Mouse (Mus musculus): ENCODE results near the gene Ube2s. TPM values are rescaled to one million over a fixed set of nuclear protein-coding genes. Genes with fewer than 3 reads are reported as not detected.

The Ube2s gene
- polyA plus RNA-seq, 1 experiment: 1,069 TPM

DNA sequence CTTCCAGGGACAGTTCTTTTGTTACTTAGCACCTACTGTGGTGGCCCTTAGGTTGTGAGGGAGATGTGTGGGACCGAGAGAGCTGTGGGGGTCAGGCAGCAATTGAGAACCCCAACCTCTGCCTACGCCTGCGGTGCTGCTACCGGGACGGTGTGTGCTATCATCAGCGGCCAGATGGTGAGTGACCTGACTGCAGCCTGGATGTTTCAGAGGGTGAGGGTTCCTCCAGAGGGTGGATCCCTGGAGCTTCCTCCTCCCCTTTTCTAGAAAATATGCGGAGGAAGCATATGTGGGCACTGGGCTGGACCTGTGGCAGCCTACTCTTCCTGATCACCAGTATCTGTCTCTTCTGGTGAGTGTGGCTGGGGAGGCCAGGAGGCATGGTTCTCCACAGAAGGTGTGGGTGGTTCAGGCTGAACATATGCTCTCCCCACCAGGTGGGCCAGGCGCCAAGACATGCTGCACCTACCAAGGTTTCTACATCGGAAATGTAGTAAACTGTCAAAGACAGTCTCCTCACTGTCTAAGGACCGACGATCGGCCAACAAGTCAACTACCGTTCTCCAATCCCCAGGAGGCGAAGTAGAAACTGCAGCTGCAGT lies 28.6 kb downstream of the Ube2s start:
- Histone ChIP-seq H3K4me1 (ENCODE audit: control insufficient read depth, insufficient read depth, low read length) (peaks cover 2% of the 10 kb centered on the region), H3K27me3 (ENCODE audit: control insufficient read depth, insufficient read depth, low read length) (no peaks in the 10 kb centered on the region), H3K27ac (ENCODE audit: control insufficient read depth, insufficient read depth, low read depth, low read length) (no peak overlapping the region), H3K4me3 (ENCODE audit: control insufficient read depth, low read depth, low read length) (peak overlapping the region; percentile 87), H3K36me3 (ENCODE audit: control insufficient read depth, insufficient read depth, low read length) (no peaks in the 10 kb centered on the region)
- TF ChIP-seq POLR2A (IDR thresholded peaks at IDR 0.05; ENCODE audit: control insufficient read depth, low read depth, low read length) (no peak), CTCF (IDR thresholded peaks at IDR 0.05; ENCODE audit: control insufficient read depth, insufficient read depth, insufficient replicate concordance, low read depth, low read length) (no peak)

DNA sequence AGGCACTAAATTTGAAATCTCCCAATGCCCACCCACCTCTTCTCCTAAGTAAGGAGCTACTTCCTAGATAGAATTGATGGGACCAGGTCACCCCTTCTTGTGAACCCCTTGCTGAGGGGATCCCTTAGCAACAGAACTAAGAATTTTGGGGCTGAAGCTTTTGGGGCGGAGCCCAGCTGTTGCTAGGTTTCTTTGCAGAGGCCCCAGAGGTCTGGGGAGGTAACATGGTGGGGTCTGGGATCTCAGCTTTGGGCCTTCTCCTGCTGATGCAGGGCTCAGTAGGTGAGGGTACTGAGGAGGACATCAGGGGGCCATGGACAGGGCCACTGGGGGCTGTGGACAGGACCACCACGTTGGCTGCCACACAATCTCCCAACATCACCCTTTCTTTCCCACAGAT lies 29.6 kb downstream of the Ube2s start, which contains the start of the genes Il11 and Tmem190:
Gene Il11 (minus strand): TSS at position 101 of the 400 bp plus-strand sequence.
Gene Tmem190 (plus strand): TSS at position 179 of the 400 bp plus-strand sequence.
- Histone ChIP-seq H3K4me3 (ENCODE audit: control insufficient read depth, low read depth, low read length) (peak within 1 kb of the TSS; percentile 87), H3K36me3 (ENCODE audit: control insufficient read depth, insufficient read depth, low read length) (no peaks in the 10 kb centered on the region), H3K4me1 (ENCODE audit: control insufficient read depth, insufficient read depth, low read length) (peaks cover 2% of the 10 kb centered on the region), H3K27ac (ENCODE audit: control insufficient read depth, insufficient read depth, low read depth, low read length) (peak within 1 kb of the TSS; percentile 47), H3K27me3 (ENCODE audit: control insufficient read depth, insufficient read depth, low read length) (no peaks in the 10 kb centered on the region)
- no peak for TF ChIP-seq POLR2A (IDR thresholded peaks at IDR 0.05; ENCODE audit: control insufficient read depth, low read depth, low read length)
- no peak for TF ChIP-seq CTCF (IDR thresholded peaks at IDR 0.05; ENCODE audit: control insufficient read depth, insufficient read depth, insufficient replicate concordance, low read depth, low read length)

DNA sequence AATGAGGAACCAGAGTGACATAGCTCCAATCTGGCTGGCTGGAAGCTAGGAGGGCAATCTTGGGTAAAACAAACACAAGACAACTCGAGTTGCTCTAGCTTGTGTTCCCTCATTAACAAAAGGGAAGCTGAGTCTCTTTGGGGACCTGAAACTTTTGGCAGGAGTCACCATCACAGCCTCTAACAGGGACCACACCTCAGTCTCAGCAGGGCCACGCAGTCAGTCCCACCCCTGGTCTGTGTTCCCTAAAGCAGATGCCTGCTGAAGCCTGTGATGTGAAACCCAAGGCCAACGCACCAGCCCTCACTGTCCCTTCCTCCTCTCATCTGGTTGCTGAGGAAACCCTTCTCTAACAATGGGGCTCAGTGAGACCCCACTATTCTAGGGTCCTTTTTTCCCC lies 30.3 kb downstream of the Ube2s start:
- TF ChIP-seq CTCF (IDR thresholded peaks at IDR 0.05; ENCODE audit: control insufficient read depth, insufficient read depth, insufficient replicate concordance, low read depth, low read length) (no peak), POLR2A (IDR thresholded peaks at IDR 0.05; ENCODE audit: control insufficient read depth, low read depth, low read length) (no peak)

DNA sequence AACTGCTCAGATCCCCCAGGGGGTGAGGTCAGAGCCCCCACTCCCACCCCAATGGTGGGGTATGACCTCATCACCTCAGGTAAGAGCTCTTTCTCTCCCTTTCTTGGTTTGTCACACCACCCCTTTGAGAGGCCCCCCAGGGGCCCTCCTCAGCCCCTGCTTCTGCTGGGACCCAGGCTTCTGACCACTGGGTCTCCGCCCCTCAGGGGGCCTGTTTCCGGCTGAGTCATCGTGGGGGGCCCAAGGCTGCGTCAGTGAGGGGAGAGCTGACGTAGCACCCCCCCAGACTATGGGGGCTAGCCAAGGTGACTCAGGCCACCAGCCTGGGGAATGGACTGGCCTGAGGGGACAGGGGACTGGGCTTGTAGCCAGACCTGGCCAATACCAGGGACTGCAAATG lies 32.5 kb downstream of the Ube2s start:
- H3K27me3 ChIP-seq (ENCODE audit: control insufficient read depth, insufficient read depth, low read length): no peaks in the 10 kb centered on the region; the same call in 1 of the 2 replicates

More for the DNA sequence above, 30.3 kb downstream of the Ube2s start:
- H3K4me1 ChIP-seq (ENCODE audit: control insufficient read depth, insufficient read depth, low read length): peaks cover 6% of the 10 kb centered on the region
- no peaks in the 10 kb centered on the region for H3K27me3 ChIP-seq (ENCODE audit: control insufficient read depth, insufficient read depth, low read length)
- no peaks in the 10 kb centered on the region for H3K36me3 ChIP-seq (ENCODE audit: control insufficient read depth, insufficient read depth, low read length)
- peak overlapping the region; percentile 87 for H3K4me3 ChIP-seq (ENCODE audit: control insufficient read depth, low read depth, low read length)
- H3K27ac ChIP-seq (ENCODE audit: control insufficient read depth, insufficient read depth, low read depth, low read length): peak overlapping the region; percentile 47

DNA sequence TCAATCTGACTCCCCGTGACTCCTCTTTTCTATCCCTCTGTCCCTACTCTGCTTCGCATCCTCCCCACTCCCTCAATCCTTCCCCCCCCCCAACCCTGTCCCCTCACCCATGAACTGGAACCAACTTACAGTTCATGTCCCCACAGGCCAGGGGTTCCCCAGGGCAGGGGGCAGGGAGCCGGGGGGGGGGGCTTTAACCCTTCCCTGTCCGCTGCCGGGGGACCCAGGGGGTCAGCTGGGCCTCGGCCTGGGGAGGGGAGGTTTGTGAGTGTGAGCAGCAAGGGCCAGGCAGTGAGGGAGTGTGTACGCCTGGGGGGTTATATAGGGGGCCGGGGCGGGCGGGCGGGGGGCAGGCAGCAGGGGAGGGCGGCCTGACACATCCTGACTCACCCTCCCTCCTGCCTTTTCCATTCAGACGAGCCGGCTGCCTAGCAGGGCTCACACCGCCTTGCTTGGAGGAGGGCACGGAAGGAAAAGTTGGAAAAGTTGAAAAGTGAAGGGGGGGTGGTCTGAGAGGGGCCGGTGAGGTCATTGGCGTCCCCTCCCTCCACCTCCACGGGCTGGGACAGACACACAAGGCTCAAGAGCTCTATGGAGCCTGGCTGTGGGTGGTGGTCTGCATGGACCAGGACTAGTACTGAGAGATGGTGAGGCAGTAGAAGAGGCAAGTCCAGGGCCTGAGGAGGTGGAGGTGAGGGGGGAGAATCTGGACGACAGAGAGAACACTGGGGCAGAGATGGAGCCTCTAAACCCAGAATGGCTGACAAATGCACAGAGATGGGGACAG lies 34.3 kb downstream of the Ube2s start:
- TF ChIP-seq POLR2A (IDR thresholded peaks at IDR 0.05; ENCODE audit: control insufficient read depth, low read depth, low read length) (no peak), CTCF (IDR thresholded peaks at IDR 0.05; ENCODE audit: control insufficient read depth, insufficient read depth, insufficient replicate concordance, low read depth, low read length) (no peak)
- Histone ChIP-seq H3K27ac (ENCODE audit: control insufficient read depth, insufficient read depth, low read depth, low read length) (no peak overlapping the region), H3K36me3 (ENCODE audit: control insufficient read depth, insufficient read depth, low read length) (no peaks in the 10 kb centered on the region), H3K27me3 (ENCODE audit: control insufficient read depth, insufficient read depth, low read length) (no peaks in the 10 kb centered on the region; the same call in 1 of the 2 replicates), H3K4me3 (ENCODE audit: control insufficient read depth, low read depth, low read length) (no peak overlapping the region), H3K4me1 (ENCODE audit: control insufficient read depth, insufficient read depth, low read length) (peaks cover 13% of the 10 kb centered on the region)

More for the DNA sequence above, 32.5 kb downstream of the Ube2s start:
- H3K36me3 ChIP-seq (ENCODE audit: control insufficient read depth, insufficient read depth, low read length): no peaks in the 10 kb centered on the region
- H3K4me1 ChIP-seq (ENCODE audit: control insufficient read depth, insufficient read depth, low read length): peaks cover 9% of the 10 kb centered on the region
- peak overlapping the region; percentile 87 for H3K4me3 ChIP-seq (ENCODE audit: control insufficient read depth, low read depth, low read length)
- no peak for TF ChIP-seq POLR2A (IDR thresholded peaks at IDR 0.05; ENCODE audit: control insufficient read depth, low read depth, low read length)
- TF ChIP-seq CTCF (IDR thresholded peaks at IDR 0.05; ENCODE audit: control insufficient read depth, insufficient read depth, insufficient replicate concordance, low read depth, low read length): no peak
- no peak overlapping the region for H3K27ac ChIP-seq (ENCODE audit: control insufficient read depth, insufficient read depth, low read depth, low read length)

DNA sequence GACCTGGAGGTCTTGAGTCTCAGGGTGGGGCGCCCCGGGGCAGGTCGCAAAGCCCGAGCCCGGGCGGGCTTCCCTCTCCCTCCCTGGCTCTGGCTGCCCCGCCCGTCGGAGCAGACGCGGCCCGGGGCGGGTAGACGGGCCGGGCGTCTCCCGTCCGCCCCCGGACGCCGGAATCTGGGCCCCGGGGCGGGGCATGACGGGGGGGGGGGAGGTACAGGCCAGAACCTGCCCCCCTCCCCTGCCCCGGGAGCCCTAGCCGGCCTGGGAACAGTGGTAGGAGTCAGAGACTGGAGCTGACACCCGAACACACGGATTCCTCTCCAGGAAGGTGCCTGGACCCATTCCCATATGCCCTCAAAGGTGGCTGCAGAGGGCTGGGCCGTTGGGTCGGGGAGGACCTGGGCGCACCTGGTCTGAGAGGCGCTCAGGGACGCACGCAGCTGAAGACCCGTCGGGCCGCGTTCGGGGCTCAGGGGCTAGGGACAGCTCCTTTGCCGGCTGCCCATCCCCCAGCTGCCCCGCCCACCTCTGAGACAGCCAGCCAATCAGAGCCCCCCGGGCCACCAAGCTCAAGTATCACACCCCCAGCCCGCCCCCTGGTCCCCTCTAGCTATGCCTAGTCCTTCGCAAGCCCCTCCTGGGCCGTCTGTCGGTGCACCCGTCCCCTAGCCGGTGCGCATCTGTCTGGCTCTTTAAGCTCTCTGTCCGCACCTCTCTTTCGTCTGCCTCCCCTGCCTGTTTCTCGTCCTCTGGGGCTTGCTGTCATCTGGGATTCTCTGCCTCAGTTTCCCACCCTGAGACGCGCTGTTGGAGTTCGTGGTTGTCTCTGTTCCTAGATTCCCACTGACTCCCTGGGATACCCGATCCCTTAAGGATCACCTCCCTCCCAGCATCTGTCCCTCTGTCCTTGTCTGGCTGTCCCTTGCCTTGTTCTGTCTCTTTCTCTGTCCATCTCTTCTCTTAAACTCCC lies 35.2 kb downstream of the Ube2s start:
- Histone ChIP-seq H3K4me1 (ENCODE audit: control insufficient read depth, insufficient read depth, low read length) (peaks cover 13% of the 10 kb centered on the region), H3K4me3 (ENCODE audit: control insufficient read depth, low read depth, low read length) (peak overlapping the region; percentile 79), H3K36me3 (ENCODE audit: control insufficient read depth, insufficient read depth, low read length) (no peaks in the 10 kb centered on the region), H3K27ac (ENCODE audit: control insufficient read depth, insufficient read depth, low read depth, low read length) (no peak overlapping the region), H3K27me3 (ENCODE audit: control insufficient read depth, insufficient read depth, low read length) (no peaks in the 10 kb centered on the region; the same call in 1 of the 2 replicates)
- no peak for TF ChIP-seq CTCF (IDR thresholded peaks at IDR 0.05; ENCODE audit: control insufficient read depth, insufficient read depth, insufficient replicate concordance, low read depth, low read length)
- TF ChIP-seq POLR2A (IDR thresholded peaks at IDR 0.05; ENCODE audit: control insufficient read depth, low read depth, low read length): no peak

All from testis, adult 2 months (tissue).